Mouse (Mus musculus) cerebellum, adult 9-10 months (tissue): ENCODE results near the gene Gpx5.
"Not testable (repeated sequence)": the region's sequence is repeated elsewhere in the genome, so short reads cannot be mapped to it uniquely, and the experiment has no call there.

Source experiments
- DNase-seq: peaks from one replicate; pipeline ENCODE4 v3.0.0; 2022

The Gpx5 gene

GRCm38 (mm10) chr13:21264366-21264765 is 28.2 kb downstream of the Gpx5 start:
- DNase-seq: no peak

GRCm38 (mm10) chr13:21263910-21264309 is 28.6 kb downstream of the Gpx5 start:
- DNase-seq: no peak

- no peak for DNase-seq
Observed at GRCm38 (mm10) chr13:21262787-21263461, 29.6 kb downstream of the Gpx5 start.

DNA sequence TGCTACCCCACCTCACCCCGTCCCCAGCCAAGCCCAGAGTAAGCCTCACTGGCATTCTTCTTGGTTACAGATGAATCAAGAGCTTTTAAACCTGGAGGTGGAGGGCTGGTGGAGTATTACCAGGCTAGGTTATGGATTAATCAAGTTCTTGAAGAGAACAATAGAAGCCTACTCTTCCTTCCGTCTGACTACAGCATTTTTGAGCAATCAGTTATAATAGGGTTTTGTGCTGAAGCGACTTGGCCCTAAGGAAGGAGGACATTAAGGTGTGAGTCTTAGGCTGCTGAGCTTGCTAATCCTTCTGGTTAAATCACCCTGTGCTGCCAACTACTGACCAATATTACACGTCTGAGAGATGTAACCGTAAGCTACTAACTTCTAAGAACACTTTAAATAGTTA is 32.2 kb downstream of the Gpx5 start:
- DNase-seq: no peak

- DNase-seq: peak; percentile 76
Observed at GRCm38 (mm10) chr13:21259677-21260113, 32.8 kb downstream of the Gpx5 start.

DNA sequence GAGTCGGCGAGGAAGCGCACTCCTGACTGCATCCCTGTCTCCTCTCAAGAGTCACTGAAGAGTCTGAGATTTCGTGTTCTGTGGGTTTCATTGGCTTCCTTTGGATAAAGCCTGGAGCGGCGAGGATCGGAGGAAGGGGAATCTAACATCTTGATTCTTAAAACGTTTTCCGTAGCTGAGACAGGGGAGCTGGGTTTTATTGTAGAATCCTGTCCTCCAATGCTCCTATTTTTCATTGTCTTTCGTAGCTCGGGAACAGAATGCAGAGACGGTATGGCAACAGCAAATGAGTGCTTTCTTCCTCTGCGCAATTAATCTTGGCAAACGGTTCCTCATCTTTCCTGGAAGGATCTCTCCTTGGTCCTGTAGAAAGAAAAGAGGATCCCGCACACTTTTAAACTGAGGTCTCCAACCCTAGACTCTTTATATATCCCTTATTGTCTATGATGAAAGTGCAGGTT is 33.3 kb downstream of the Gpx5 start:
- DNase-seq: no peak

DNA sequence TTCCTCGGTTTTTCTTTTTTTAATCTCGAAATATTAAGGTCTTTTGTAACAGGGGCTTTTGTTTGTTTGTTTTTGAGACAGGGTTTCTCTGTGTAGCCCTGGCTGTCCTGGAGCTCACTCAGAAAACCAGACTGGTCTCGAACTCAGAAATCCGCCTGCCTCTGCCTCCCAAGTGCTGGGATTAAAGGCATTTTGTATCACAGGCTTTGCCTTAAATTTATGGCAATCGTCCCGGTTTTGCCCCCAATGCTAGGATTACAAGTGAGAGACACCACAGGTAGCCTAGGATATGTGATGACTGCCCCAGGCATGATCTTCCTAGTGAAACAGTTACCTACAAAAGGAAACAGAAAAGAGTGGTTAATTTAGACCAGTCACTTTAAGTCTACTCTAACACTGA is 34.0 kb downstream of the Gpx5 start:
- no peak for DNase-seq

DNA sequence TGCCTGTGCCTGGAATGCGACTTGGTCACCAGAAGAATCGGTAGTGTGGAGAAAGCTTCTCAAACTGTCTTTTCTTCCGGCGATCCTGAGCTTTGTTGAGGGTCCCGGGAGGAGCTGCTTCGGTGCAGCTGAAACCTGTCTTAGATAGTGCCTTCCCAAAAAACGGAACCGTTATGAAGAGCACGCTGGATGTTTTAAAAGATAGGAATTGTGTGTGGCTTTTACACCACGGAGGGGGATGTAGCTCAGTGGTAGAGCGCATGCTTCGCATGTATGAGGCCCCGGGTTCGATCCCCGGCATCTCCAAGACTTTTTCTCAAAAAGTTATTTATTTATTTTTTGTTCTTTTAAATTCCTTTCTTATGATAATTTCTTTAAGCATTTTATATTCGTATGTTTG is 38.5 kb downstream of the Gpx5 start:
- peak; percentile 69 for DNase-seq

DNA sequence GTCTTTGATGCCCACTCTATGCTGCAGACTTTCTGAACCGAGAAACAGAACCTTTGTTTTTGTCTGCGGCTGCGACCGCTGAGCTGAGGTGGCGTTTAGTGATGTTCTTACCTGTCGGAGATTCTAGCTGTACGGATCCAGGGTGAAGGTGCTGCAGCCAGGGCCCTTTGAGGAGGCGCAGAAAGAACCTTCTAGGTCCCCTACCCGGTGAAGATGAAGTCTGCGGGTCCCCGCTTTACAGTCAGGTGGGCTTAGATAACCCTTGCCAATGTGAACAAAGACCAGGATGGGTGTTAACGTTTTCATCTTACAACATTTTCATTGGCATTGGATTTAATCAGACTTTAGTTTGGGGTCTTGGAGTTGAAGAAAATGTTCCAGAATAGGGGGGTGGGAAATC is 39.0 kb downstream of the Gpx5 start:
- no peak for DNase-seq

DNA sequence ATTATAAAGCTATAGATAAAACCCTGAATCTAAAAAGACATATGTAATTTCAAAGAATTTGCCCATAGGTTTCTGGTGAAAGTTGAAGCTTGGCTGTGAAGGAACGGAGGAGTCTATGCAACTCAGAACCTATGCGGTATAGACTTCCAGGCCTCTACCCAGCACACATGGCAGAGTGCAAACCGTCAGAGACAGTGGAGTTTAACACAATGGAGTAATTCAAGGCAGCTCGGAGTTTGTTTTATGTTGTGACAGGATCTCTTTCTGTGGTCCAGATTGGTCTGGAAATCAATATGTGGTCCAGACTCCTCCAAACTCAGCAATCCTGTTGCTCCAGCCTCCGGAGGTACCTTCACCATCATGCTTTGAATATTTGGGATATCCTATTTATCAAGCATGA is 39.5 kb downstream of the Gpx5 start:
- DNase-seq: no peak

GRCm38 (mm10) chr13:21250074-21250681 is 42.4 kb downstream of the Gpx5 start:
- no peak for DNase-seq

DNA sequence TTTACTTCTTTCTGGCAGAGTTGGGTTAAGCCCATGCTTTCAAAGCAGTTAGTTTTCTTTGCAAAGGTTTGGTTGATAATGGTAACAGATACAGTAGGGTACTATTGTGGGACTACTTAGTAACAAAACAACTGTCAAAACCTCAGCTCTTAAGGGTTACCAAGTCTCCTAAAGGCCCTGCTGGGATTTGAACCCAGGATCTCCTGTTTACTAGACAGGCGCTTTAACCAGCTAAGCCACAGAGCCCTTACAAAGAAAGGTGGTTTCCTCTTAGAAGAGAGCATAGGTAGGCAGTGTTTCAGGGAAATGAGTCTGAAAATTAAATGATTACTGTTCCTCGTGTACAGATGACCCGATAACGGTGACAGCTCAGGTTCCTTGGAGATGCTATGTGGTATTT is 43.5 kb downstream of the Gpx5 start:
- DNase-seq: no peak

DNA sequence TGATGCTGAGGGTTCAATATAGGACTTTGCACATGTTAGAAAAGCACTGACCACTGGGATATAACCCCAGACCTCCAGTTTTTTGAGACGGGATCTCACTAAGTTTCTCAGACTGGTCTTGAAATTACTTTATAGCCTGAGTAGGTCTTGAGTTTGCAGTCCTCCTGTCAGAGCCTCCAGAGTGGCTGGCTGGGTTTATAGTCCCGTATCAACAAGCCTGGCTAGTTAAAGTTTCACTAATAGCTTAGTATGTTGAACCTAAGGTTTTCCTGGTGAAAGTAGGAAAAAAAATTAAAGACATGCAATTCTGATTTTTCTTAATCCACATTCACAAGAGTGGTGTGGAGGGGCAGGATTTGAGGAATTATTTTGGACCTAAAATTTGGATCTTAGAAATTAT is 46.3 kb downstream of the Gpx5 start:
- no peak for DNase-seq

GRCm38 (mm10) chr13:21244967-21245366 is 47.6 kb downstream of the Gpx5 start:
- not testable (repeated sequence) for DNase-seq

DNA sequence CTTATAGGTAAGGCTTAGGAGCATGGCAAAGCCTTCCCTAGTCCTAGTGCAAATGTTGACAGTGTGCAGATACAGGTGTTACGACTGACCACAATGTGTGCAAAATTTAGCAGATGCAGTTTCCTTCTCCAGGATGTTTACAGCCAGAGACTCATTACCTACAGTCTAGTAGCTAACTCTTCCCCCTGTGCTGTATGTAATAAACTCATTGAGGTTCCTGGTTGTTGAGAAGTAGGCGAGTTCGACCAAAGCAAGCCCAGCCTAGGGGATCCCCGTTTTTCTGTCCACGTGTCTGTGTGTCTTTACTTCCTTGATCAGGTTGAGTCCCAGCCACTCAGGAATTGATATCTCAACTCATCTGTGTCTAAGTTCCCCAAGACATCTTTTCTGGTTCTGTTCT is 48.4 kb downstream of the Gpx5 start:
- DNase-seq: no peak

DNA sequence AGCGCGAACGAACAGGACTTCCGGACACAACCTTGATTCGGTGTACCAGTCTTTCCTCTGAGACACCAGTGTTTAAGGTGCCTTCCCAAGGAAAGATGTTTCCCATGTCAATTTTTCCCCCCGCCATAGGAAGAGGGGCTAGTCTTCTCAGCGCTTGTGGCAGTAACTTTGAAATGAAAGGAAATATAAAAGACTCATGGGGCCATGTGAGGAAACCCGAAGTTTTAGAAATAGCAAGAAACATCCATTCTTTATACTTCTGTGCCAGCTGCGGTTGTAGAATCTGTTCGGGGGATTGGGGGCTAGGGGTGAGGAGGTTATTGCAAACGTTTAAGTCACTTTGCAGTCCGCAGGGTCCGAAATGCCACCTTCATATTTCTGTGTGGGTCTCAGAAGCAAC is 49.3 kb downstream of the Gpx5 start:
- no peak for DNase-seq

- no peak for DNase-seq
Observed at GRCm38 (mm10) chr13:21242408-21243125, 50.0 kb downstream of the Gpx5 start.

GRCm38 (mm10) chr13:21240788-21241187 is 51.7 kb downstream of the Gpx5 start:
- no peak for DNase-seq

DNA sequence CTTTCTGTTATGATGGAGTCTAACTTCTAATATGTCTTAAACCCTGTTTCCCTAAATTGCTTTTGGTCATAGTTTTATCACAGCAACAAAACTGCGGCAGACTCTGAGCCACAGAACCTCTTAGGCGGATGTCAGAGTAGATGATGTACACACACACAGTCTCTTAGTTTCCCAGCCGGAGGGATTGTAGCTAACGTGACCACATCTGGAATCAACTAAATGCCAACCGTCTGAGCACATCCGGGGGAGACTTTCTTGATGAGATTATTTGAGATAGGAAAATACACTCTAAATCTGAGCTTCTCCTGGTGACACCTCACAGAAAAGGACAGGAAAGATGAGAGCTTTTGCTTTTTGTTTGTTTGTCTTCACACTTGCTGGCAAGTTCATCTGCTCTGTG is 55.4 kb downstream of the Gpx5 start:
- DNase-seq: no peak

DNA sequence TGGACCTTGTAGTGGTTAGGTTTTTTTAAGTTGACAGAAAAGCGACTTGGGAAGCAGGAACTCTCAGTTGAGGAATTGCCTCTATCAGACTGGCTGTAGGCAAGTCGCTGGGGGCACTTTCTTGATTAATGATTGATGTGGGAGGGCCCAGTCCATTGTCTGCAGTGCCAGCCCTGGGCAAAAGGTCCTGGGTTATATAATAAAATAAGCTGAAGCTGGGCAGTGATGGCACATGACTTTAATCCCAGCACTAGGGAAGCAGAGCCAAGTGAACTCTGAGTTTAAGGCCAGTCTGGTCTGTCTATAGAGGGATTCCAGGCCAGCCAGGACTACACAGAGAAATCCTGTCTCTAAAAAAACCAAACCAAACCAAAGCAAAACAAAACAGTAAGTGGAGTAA is 55.8 kb downstream of the Gpx5 start:
- DNase-seq: no peak
